Mouse (Mus musculus): ENCODE results near the gene Ptpn12. TPM values are rescaled to one million over a fixed set of nuclear protein-coding genes. Genes with fewer than 3 reads are reported as not detected.
"Not testable (repeated sequence)": the region's sequence is repeated elsewhere in the genome, so short reads cannot be mapped to it uniquely, and the experiment has no call there.

The Ptpn12 gene
- total RNA-seq, 4 experiments from 2014 or later: 27.1 to 32.0 (median 27.8) TPM

- DNase-seq (ENCODE audit: low spot score): peak; percentile 97
Observed at GRCm38 (mm10) chr5:20951666-20952281, 103.9 kb downstream of the Ptpn12 start.

GRCm38 (mm10) chr5:20950855-20951650 is 104.7 kb downstream of the Ptpn12 start:
- DNase-seq (ENCODE audit: low spot score): peak; percentile 60

- DNase-seq (ENCODE audit: low spot score): no peak
Observed at GRCm38 (mm10) chr5:20950516-20950854, 105.2 kb downstream of the Ptpn12 start.

- DNase-seq (ENCODE audit: low spot score): no peak
Observed at GRCm38 (mm10) chr5:20950093-20950492, 105.6 kb downstream of the Ptpn12 start.

- DNase-seq (ENCODE audit: low spot score): no peak
Observed at GRCm38 (mm10) chr5:20946906-20947305, 108.8 kb downstream of the Ptpn12 start.

GRCm38 (mm10) chr5:20944961-20945748 is 110.6 kb downstream of the Ptpn12 start:
- DNase-seq (ENCODE audit: low spot score): peak; percentile 51

- not testable (repeated sequence) for DNase-seq (ENCODE audit: low spot score)
Observed at GRCm38 (mm10) chr5:20943791-20944190, 111.9 kb downstream of the Ptpn12 start.

- no peak for DNase-seq (ENCODE audit: low spot score)
Observed at GRCm38 (mm10) chr5:20942523-20942922, 113.2 kb downstream of the Ptpn12 start.

- DNase-seq (ENCODE audit: low spot score): peak; percentile 64
Observed at GRCm38 (mm10) chr5:20941205-20941604, 114.5 kb downstream of the Ptpn12 start.

GRCm38 (mm10) chr5:20940696-20941095 is 115.0 kb downstream of the Ptpn12 start:
- DNase-seq (ENCODE audit: low spot score): no peak

- peak; percentile 45 for DNase-seq (ENCODE audit: low spot score)
Observed at GRCm38 (mm10) chr5:20940040-20940571, 115.6 kb downstream of the Ptpn12 start.

- DNase-seq (ENCODE audit: low spot score): no peak
Observed at GRCm38 (mm10) chr5:20938523-20938922, 117.2 kb downstream of the Ptpn12 start.

Other genes with a start within 250 kb of the Ptpn12 start
- gene Phtf2, start 173.8 kb downstream of the Ptpn12 start, total RNA-seq (2022): 10 to 100 TPM; 66.3 to 72.5 (median 69.6) TPM
- gene Tmem60, start 173.7 kb downstream of the Ptpn12 start, total RNA-seq (2022): 10 to 100 TPM; 24.5 to 27.5 (median 25.7) TPM
- gene Rsbn1l, start 99.5 kb downstream of the Ptpn12 start, total RNA-seq (2022): 10 to 100 TPM; 13.3 to 14.5 (median 14.2) TPM
- gene Gsap, start 130.3 kb upstream of the Ptpn12 start, total RNA-seq (2022): 1 to 10 TPM; 3.9 to 6.5 (median 4.2) TPM